Mouse (Mus musculus) lung, adult 2 months (tissue): ENCODE measurements at regions not wholly inside any gene's neighbourhood (a gene's known extent, or its start where the extent isn't known, plus 50 kb on each side); places are given as distances from the start of the nearest gene placed in this dataset.

Experiments
- DNase-seq: peaks from one replicate; pipeline ENCODE4 v3.0.0; 2022
- H3K4me1 ChIP-seq: fragments of 200-500 bp; 2 replicates; pipeline ENCODE4 v1.6.1; 2011; ENCODE audit warnings: low read length; ENCODE audit not compliant: control insufficient read depth, insufficient read depth
- H3K4me3 ChIP-seq: fragments of 200-500 bp; replicated peaks from 2 replicates; pipeline ENCODE3; 2011; ENCODE audit warnings: low read depth, mild to moderate bottlenecking, control low read depth, low read length; ENCODE audit errors: extremely low read depth
- CTCF ChIP-seq: fragments of 200-500 bp; IDR thresholded peaks from 2 replicates; pipeline ENCODE4 v1.5.1; 2011; ENCODE audit warnings: mild to moderate bottlenecking, low read length, control low read depth; ENCODE audit not compliant: insufficient read depth
- POLR2A ChIP-seq: fragments of 200-500 bp; IDR thresholded peaks from 2 replicates; pipeline ENCODE4 v1.6.1; 2011; ENCODE audit warnings: low read depth, mild to moderate bottlenecking, control low read depth, low read length, borderline replicate concordance; ENCODE audit errors: extremely low read depth
- WGBS: fragments of 180-500 bp; shearing (Covaris S2); methylation state at CpG from one replicate; pipeline ENCODE4 v1.1.7; 2018; 5-methylcytosine and 5-hydroxymethylcytosine counted together

GRCm38 (mm10) chr13:101490961-101491360 is 277.1 kb downstream of the Pik3r1 start:
- no peak for TF ChIP-seq CTCF
- TF ChIP-seq POLR2A, result no peak
- Histone ChIP-seq H3K4me3 (no peak overlapping the region), H3K4me1 (no peaks in the 10 kb centered on the region)
- no peak for DNase-seq
- 86% methylated on average over 5 of the region's 5 CpGs for WGBS

GRCm38 (mm10) chr13:101487621-101488020 is 280.4 kb downstream of the Pik3r1 start:
- WGBS, result 83% methylated on average over 2 of the region's 2 CpGs

GRCm38 (mm10) chr13:101485823-101486222 is 282.2 kb downstream of the Pik3r1 start:
- DNase-seq, result no peak
- TF ChIP-seq POLR2A, result no peak
- no peak for TF ChIP-seq CTCF
- no peak overlapping the region for H3K4me3 ChIP-seq
- 86% methylated on average over 7 of the region's 7 CpGs for WGBS
- no peaks in the 10 kb centered on the region for H3K4me1 ChIP-seq

More at GRCm38 (mm10) chr13:101487621-101488020, 280.4 kb downstream of the Pik3r1 start:
- Histone ChIP-seq H3K4me1 (no peaks in the 10 kb centered on the region), H3K4me3 (no peak overlapping the region)
- no peak for TF ChIP-seq POLR2A
- TF ChIP-seq CTCF, result no peak
- DNase-seq, result no peak

GRCm38 (mm10) chr13:101483816-101484215 is 284.2 kb downstream of the Pik3r1 start:
- 65% methylated on average over 3 of the region's 3 CpGs for WGBS
- no peak for DNase-seq
- H3K4me3 ChIP-seq, result no peak overlapping the region
- TF ChIP-seq CTCF (no peak), POLR2A (no peak)
- H3K4me1 ChIP-seq, result no peaks in the 10 kb centered on the region

GRCm38 (mm10) chr13:101481551-101482184 is 286.3 kb downstream of the Pik3r1 start:
- no peaks in the 10 kb centered on the region for H3K4me1 ChIP-seq
- DNase-seq, result no peak
- no peak overlapping the region for H3K4me3 ChIP-seq
- TF ChIP-seq POLR2A, result no peak
- TF ChIP-seq CTCF, result no peak
- WGBS, result 77% methylated on average over 6 of the region's 6 CpGs

DNA sequence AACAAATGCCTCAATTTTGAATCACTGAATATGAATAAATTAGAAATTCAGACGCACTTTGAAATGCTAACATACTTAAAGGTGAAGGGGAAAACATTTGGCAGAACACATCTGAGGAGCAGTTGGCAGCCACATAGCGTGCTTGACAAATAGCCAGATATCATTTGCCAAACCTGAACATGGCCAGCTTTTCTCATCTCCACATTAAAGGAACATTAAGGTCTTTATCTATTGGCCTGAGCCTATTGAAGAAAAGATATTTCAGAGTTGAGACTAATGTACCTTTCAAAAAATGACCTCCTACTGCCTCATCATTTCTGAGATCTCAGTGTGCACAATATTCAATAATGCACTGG is 288.7 kb downstream of the Pik3r1 start:
- 66% methylated on average over 2 of the region's 2 CpGs for WGBS
- DNase-seq, result no peak

GRCm38 (mm10) chr13:101478608-101479296 is 289.3 kb downstream of the Pik3r1 start:
- no peak for TF ChIP-seq POLR2A
- TF ChIP-seq CTCF, result no peak
- DNase-seq, result no peak
- Histone ChIP-seq H3K4me3 (no peak overlapping the region), H3K4me1 (no peaks in the 10 kb centered on the region)
- 54% methylated on average over 4 of the region's 4 CpGs for WGBS

More for the DNA sequence above, 288.7 kb downstream of the Pik3r1 start:
- TF ChIP-seq POLR2A, result no peak
- no peak for TF ChIP-seq CTCF
- no peaks in the 10 kb centered on the region for H3K4me1 ChIP-seq
- H3K4me3 ChIP-seq, result no peak overlapping the region

- WGBS, result 82% methylated on average over 8 of the region's 8 CpGs
- Histone ChIP-seq H3K4me1 (no peaks in the 10 kb centered on the region), H3K4me3 (no peak overlapping the region)
- TF ChIP-seq POLR2A (no peak), CTCF (no peak)
- no peak for DNase-seq
These were observed 294.7 kb downstream of the Pik3r1 start for GRCm38 (mm10) chr13:101473349-101473748.

- Histone ChIP-seq H3K4me3 (no peak overlapping the region), H3K4me1 (no peaks in the 10 kb centered on the region)
- DNase-seq, result no peak
- 85% methylated on average over 20 of the region's 20 CpGs for WGBS
- TF ChIP-seq POLR2A (no peak), CTCF (no peak)
These were observed 297.3 kb downstream of the Pik3r1 start for GRCm38 (mm10) chr13:101470560-101471247.
